ENCODE assay signal across 8 mouse cellular contexts in the genomic region with DNA sequence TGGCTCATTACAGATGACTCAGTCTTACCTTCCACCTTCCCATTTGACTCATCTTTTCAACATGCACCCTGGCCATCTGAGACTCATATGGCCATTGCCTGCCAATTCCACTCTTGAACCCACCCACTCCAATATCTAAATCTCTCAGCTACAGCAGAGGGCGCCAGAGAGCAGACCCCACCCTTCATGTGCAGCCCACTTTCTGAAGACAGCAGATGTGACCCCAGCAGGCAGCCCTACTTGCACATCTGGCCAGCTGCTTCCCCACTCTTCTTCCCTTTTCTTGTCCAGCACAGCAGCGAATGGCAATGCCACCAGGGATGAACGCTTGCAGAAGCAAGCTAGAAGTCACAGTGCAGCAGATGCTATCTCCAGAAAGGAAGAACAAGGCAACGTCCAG.
A peak's percentile ranks its signal among the peaks of the same experiment; 100 is the strongest.
DNase-seq lines count a peak whose midpoint lies in the region; ATAC-seq and TF ChIP-seq lines count a peak whose summit lies in the region.

No protein-coding gene starts in this region.

- H3K4me2 ChIP-seq in forebrain, embryonic 14.5 days (ENCODE audit: low read length): no peak overlapping the region
- H3K4me2 ChIP-seq in forebrain, embryonic 15.5 days (replicated peaks): no peak overlapping the region
- H3K4me2 ChIP-seq in liver, embryonic 11.5 days: no peak overlapping the region

- H3K9me3 ChIP-seq in forebrain, embryonic 14.5 days (replicated peaks; ENCODE audit: control insufficient read depth, low read length): no peaks in the 10 kb centered on the region
- H3K9me3 ChIP-seq in forebrain, embryonic 15.5 days: no peaks in the 10 kb centered on the region
- no peaks in the 10 kb centered on the region for H3K9me3 ChIP-seq in liver, embryonic 11.5 days (ENCODE audit: control insufficient read depth, low read length)
- no peaks in the 10 kb centered on the region for H3K9me3 ChIP-seq in limb, embryonic 10.5 days (replicated peaks)

- ATAC-seq in forebrain, embryonic 14.5 days: no peak
- ATAC-seq in forebrain, embryonic 15.5 days (replicated peaks): no peak
- ATAC-seq in liver, embryonic 11.5 days (replicated peaks; ENCODE audit: low FRiP score): no peak

- no peaks in the 10 kb centered on the region for H3K4me1 ChIP-seq in forebrain, embryonic 14.5 days (ENCODE audit: control insufficient read depth, insufficient read depth, low read length)
- no peaks in the 10 kb centered on the region for H3K4me1 ChIP-seq in forebrain, embryonic 15.5 days
- H3K4me1 ChIP-seq in liver, adult 2 months (ENCODE audit: control insufficient read depth, insufficient read depth, low read length): no peaks in the 10 kb centered on the region
- no peaks in the 10 kb centered on the region for H3K4me1 ChIP-seq in liver, embryonic 11.5 days (replicated peaks; ENCODE audit: control insufficient read depth, insufficient read depth, low read length)
- peaks cover 7% of the 10 kb centered on the region; the same call in 1 of the 2 replicates for H3K4me1 ChIP-seq in limb, embryonic 10.5 days

- H3K79me2 ChIP-seq in liver, adult 2 months (ENCODE audit: control insufficient read depth, insufficient read depth, low read length): no peaks in the 10 kb centered on the region

- no peaks in the 10 kb centered on the region for H3K27me3 ChIP-seq in forebrain, embryonic 14.5 days (replicated peaks; ENCODE audit: control insufficient read depth, insufficient read depth, low read length)
- H3K27me3 ChIP-seq in forebrain, embryonic 15.5 days: no peaks in the 10 kb centered on the region
- no peaks in the 10 kb centered on the region for H3K27me3 ChIP-seq in liver, adult 2 months (ENCODE audit: control insufficient read depth, insufficient read depth, low read length)
- H3K27me3 ChIP-seq in liver, embryonic 11.5 days (replicated peaks; ENCODE audit: control insufficient read depth, insufficient read depth, low read length): no peaks in the 10 kb centered on the region; the same call in 1 of the 2 replicates
- no peaks in the 10 kb centered on the region for H3K27me3 ChIP-seq in limb, embryonic 10.5 days (ENCODE audit: low read depth, poor library complexity, severe bottlenecking)

- H3K27ac ChIP-seq in forebrain, embryonic 14.5 days (ENCODE audit: low read depth, low read length): no peak overlapping the region
- no peak overlapping the region for H3K27ac ChIP-seq in forebrain, embryonic 15.5 days (replicated peaks)
- H3K27ac ChIP-seq in liver, adult 2 months (replicated peaks; ENCODE audit: insufficient read depth, low read depth, low read length): no peak overlapping the region
- H3K27ac ChIP-seq in liver, embryonic 11.5 days (ENCODE audit: low read depth, low read length): no peak overlapping the region
- H3K27ac ChIP-seq in limb, embryonic 10.5 days: 0 out of 2 replicates have a peak overlapping the region, but pooled peaks have one; percentile 2

- no peak overlapping the region for H3K4me3 ChIP-seq in forebrain, embryonic 14.5 days (ENCODE audit: low read depth, low read length)
- no peak overlapping the region for H3K4me3 ChIP-seq in forebrain, embryonic 15.5 days
- no peak overlapping the region for H3K4me3 ChIP-seq in liver, adult 2 months (ENCODE audit: insufficient read depth, low read depth, low read length)
- H3K4me3 ChIP-seq in liver, embryonic 11.5 days (ENCODE audit: low read depth, low read length): no peak overlapping the region
- no peak overlapping the region for H3K4me3 ChIP-seq in limb, embryonic 10.5 days

- TF ChIP-seq CTCF in liver, adult 2 months (IDR thresholded peaks at IDR 0.05; ENCODE audit: low read depth, low read length): peak; percentile 58

- DNase-seq in forebrain, embryonic 14.5 days (ENCODE audit: low spot score): peak; percentile 2
- no peak for DNase-seq in liver, adult 2 months (ENCODE audit: extremely low read depth, low read depth, low spot score)
- no peak for DNase-seq in liver, embryonic 11.5 days (ENCODE audit: low spot score)
- DNase-seq in ZHBTc4 (ENCODE audit: low read depth, low spot score) (peak; percentile 20), MN1 (ENCODE audit: low spot score) (no peak)
- peak; percentile 75 for DNase-seq in limb, embryonic 10.5 days (ENCODE audit: low spot score)
- no peak for DNase-seq in left cerebral cortex, adult 11 months (ENCODE audit: low spot score)

- no peak overlapping the region for H3K9ac ChIP-seq in forebrain, embryonic 14.5 days (ENCODE audit: low read length)
- no peak overlapping the region for H3K9ac ChIP-seq in forebrain, embryonic 15.5 days (replicated peaks)
- H3K9ac ChIP-seq in liver, adult 2 months (ENCODE audit: low read depth, low read length): no peak overlapping the region
- no peak overlapping the region for H3K9ac ChIP-seq in liver, embryonic 11.5 days (ENCODE audit: low read depth, low read length)

- TF ChIP-seq POLR2A in liver, adult 2 months (IDR thresholded peaks at IDR 0.05; ENCODE audit: extremely low read depth, insufficient read depth, low read length): no peak

- WGBS in forebrain, embryonic 14.5 days: 49% methylated on average over 4 of the region's 4 CpGs
- WGBS in forebrain, embryonic 15.5 days: 62% methylated on average over 4 of the region's 4 CpGs
- WGBS in liver, adult 2 months: 53% methylated on average over 4 of the region's 4 CpGs
- 43% methylated on average over 4 of the region's 4 CpGs for WGBS in liver, embryonic 11.5 days
- 52% methylated on average over 4 of the region's 4 CpGs for WGBS in limb, embryonic 10.5 days

- no peaks in the 10 kb centered on the region for H3K36me3 ChIP-seq in forebrain, embryonic 14.5 days (ENCODE audit: control insufficient read depth, insufficient read depth, low read length)
- no peaks in the 10 kb centered on the region for H3K36me3 ChIP-seq in forebrain, embryonic 15.5 days
- no peaks in the 10 kb centered on the region for H3K36me3 ChIP-seq in liver, adult 2 months (ENCODE audit: control insufficient read depth, insufficient read depth, low read length)
- H3K36me3 ChIP-seq in liver, embryonic 11.5 days (ENCODE audit: control insufficient read depth, insufficient read depth, low read length): no peaks in the 10 kb centered on the region
- no peaks in the 10 kb centered on the region for H3K36me3 ChIP-seq in limb, embryonic 10.5 days

Comparison
In these comparisons a context has a peak if more than half of its experiments do, and no peak if none do; other contexts are left out.
1. DNase-seq: peak in forebrain, embryonic 14.5 days (single experiment), ZHBTc4 (single experiment) and limb, embryonic 10.5 days (single experiment); none in liver, adult 2 months (single experiment), liver, embryonic 11.5 days (single experiment), MN1 (single experiment) and left cerebral cortex, adult 11 months (single experiment).